Mouse (Mus musculus): Measurements from ENCODE around the gene Kat2b.
A peak's percentile ranks its signal among the peaks of the same experiment; 100 is the strongest.

GRCm38 (mm10) chr17:53569829-53570228 is 3.2 kb downstream of the Kat2b start:
- no peak for TF ChIP-seq CTCF (IDR thresholded peaks at IDR 0.05; ENCODE audit: low read depth, low read length)
- TF ChIP-seq POLR2A (IDR thresholded peaks at IDR 0.05; ENCODE audit: insufficient read depth, low read length): no peak
- 0 out of 2 replicates have a peak, but pooled peaks have one; percentile 49 for TF ChIP-seq EP300 (IDR thresholded peaks at IDR 0.05; ENCODE audit: insufficient read depth, low read depth, low read length)

Measured in ES-Bruce4 (cell line).